Mouse (Mus musculus) kidney, adult 11 months (tissue): ENCODE measurements around the gene Ndufv3.
A peak's percentile ranks its signal among the peaks of the same experiment; 100 is the strongest.
"Not testable (repeated sequence)": the region's sequence is repeated elsewhere in the genome, so short reads cannot be mapped to it uniquely, and the experiment has no call there.

Experiments
- DNase-seq: peaks from one replicate; pipeline ENCODE4 v3.0.0; 2022

The Ndufv3 gene

DNA sequence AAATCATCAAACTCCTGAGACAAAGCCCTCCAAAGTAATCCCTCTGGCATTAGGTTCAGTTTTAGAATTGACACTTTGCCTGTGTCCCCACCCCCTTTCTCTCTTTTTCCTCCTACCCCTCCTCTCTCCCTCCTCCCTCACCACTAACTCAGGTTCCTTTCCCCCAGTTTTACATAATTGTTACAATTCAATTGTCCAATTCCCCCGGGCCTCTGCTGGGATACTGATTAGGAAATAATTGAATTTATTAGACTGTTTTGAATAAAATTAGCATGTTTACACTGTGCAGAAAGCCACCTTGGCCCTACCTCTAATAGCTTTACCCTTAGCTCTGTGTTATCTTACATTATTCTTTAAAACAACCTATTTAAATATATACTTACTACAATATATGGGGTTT is 5.2 kb upstream of the Ndufv3 start:
- no peak for DNase-seq

DNA sequence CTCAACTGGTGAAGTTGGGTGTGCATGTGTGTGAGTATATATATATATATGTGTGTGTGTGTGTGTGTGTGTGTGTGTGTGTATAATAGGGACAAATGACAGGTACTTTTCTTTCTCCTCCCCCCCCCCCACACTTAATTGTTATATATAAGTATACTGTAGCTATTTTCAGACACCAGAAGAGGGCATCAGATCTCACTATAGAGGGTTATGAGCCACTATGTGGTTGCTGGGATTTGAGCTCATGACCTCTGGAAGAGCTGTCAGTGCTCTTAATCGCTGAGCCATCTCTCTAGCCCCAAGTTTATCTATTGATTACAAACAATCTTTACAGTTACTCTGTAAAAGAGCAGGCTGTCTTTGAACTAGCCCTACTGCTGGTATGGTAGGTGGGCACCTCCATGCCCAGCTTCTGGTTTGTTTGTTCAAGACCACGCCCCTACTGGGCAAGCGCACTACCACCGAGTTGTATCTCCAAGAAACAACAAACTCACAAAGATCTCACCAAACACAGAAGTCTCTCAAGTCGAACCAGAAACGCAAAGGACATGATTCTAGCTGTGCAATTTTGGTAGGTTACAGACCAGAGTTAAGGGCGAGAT is 470 bp upstream of the Ndufv3 start:
- DNase-seq = no peak

DNA sequence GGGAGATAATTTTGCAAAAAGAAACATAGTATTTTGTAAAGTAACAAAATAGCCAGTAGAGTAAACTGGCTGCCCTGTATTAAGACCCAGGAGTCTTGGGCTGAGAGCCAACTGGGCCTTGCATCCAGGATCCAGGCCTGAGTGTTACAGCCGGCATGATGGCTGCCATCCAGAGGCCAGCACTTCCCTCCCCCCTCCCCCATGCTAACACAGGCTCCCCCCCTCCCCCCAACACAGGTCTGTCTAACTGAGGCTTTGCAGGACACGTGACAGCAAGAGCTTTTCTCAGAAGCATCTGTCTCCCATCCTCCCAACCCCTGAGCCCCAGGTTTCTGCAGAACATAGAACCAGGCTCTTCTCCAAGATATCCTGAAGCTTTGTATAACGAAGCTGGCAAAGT is 980 bp downstream of the Ndufv3 start:
- peak; percentile 64 for DNase-seq

DNA sequence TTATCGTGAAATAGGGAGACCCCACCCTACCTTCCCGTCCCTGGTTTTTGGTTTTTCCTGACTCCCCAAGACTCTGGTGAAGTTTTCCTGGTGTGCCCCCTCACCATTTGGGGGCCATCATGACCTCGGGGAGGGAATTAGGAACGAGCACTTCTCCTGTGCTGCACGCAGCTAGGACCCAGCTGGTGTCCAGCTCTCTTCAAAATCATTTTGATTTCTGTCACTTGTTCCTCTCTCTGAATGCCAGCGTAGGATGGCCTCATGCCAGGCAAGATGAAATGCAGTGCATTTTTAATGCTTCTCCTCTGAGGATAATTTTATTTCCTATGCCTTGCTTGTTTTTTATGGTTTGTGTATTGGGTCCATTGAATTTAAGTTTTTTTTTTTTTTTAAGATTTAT is 2.0 kb downstream of the Ndufv3 start:
- no peak for DNase-seq

DNA sequence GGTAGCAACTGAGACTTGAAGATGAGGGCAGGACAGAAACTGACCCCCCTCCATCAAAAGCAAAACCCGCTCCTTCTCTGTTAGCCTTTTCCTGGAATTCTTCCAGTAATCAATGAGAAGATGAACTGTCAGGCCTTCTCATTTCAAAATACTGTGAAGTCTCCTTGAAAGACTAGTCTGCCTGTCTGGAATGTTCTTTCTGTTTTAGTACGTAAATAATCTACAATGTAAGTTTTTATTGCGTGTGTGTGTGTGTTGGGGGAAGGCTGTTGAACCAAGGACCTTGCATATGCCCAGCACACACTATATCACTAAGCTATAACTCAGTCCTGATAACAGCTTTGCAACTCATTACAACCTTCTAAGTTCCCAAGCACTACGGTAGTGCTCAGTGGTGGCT is 5.2 kb downstream of the Ndufv3 start:
- DNase-seq = no peak

DNA sequence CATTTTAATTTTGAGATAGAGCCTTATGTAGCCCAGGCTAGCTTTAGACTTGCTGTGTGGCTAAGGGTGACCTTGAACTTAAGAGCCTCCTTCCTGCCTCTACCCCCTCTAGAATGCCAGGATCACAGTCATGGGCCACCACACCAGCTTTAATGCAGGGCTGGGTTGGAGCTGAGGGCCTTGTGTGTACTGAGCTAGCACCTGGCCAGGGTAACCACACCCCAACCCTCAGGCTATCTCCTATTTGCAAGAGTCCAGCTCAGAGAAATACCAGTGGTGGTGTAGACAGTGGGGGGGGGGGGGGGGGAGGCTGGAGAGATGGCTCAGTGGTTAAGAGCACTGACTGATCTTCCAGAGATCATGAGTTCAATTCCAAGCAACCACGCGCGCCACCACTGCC is 5.9 kb downstream of the Ndufv3 start:
- no peak for DNase-seq

DNA sequence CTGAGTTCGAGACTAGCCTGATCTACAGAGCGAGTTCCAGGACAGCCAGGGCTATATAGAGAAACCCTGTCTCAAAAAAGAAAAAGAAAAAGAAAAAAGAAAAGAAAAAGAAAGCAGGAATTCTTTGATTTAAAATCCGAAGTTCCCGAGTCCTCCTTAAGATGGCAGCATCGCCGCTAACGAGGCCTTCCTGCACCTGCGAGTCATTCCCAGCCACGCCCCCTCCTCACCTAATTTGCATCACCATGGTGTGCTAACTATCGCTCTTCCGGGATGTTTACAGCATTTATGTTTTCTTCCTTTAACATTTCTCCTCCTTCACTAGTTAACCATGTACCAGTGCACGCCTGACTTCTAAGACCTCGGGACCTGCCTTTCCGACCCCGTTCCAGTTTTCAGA is 9.4 kb downstream of the Ndufv3 start:
- no peak for DNase-seq

DNA sequence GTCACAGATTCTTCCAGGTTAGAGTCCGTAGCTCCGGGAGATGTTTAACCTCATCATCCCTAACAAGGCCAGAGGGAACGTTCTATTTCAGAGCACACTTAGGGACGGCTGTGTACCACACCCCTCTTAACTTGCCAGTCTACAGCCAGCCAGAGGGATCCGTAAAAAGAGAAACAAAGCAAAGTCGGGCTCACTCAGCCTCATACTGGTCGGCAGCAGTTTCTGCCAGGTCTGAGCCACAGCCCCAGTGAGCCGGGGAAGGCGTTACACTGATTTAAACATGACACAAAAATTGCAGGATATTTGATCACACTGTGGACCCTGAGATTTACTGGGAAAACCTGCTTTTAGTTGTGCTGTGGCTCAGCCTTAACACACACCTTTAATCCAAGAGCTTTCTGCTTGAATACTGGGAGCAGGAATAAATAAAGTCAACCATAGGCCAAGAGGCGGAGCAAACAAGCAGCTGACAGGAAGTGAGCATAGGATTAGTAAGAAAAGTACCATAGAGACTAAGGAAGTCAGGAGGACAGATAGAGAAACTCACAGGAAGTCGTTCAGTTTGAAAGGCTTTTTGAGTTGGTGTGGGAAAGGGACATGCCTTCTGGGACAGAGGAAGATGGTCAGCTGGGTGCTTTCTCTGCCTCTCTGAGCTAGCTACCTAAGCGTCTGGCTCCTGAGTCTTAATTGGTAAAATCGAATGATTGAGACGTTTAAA is 11.7 kb downstream of the Ndufv3 start:
- DNase-seq = no peak

DNA sequence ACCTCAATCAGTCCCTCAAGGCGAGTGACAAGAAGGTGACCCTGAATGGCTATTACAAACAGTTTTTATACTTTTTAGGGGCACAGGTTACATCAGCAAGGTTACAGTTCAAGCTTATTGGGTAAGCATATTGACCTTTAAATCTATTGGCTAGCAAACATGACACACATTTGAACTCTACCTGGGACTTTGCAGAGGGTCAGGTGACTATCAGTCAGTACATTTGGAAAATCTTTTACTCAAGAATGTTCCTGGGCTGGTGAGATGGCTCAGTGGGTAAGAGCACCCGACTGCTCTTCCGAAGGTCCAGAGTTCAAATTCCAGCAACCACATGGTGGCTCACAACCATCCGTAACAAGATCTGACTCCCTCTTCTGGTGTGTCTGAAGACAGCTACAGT is 12.4 kb downstream of the Ndufv3 start:
- peak; percentile 31 for DNase-seq

DNA sequence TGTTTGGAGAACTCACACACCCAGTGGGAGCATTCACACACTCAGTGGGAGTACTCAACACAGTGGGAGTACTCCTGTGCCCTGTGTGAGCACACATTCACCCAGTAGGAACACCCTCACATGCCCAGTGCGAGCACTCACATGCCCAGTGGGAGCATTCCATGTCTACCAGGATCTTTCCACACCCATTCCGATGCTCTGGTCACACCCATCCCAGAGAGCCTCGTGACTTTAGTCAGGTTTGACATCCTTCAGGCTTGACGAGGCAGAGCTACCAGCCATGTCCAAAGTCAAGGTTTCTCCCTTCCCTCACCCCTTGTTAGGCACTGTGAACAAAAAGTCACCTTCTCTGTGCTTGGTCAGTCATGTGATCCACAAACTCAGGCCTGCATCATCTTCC is 15.4 kb downstream of the Ndufv3 start:
- peak; percentile 72 for DNase-seq

DNA sequence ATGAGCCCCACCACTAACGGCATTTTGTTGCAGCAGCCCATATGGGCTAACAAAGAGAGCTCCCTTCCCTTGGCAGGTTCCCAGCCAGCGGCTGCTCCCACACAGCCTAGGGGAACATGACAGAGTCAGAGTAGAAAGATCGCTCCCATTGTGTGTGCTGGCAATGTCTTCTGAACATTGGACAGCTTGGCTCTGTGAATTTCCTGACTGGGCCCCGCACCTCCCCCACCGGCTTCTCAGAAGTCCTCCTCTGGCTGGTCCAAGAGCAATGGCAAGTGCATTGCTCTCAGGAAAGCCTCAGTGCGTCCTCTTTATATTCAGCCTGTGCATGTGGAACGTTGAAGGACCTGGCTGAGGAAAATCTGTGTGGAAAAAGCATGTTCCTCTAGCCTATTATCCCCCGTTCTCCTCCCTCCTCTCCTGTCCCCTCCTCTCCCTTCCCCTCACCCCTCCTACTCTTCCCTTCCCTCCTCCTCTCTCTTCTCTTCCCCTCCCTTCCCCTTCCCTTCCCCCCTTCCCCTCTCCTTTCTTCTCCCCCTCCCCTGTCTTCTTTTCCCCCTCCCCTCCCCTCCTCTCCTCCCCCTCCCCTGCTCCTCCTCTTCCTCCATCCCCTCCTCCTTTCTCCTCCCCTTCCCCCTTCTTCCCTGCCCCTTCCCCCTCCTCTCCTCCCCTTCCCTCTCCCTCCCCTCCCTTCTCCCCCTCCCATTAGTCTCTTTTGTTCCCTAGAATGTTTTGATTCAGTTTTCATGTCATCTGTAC is 16.1 kb downstream of the Ndufv3 start:
- DNase-seq = peak; percentile 70

DNA sequence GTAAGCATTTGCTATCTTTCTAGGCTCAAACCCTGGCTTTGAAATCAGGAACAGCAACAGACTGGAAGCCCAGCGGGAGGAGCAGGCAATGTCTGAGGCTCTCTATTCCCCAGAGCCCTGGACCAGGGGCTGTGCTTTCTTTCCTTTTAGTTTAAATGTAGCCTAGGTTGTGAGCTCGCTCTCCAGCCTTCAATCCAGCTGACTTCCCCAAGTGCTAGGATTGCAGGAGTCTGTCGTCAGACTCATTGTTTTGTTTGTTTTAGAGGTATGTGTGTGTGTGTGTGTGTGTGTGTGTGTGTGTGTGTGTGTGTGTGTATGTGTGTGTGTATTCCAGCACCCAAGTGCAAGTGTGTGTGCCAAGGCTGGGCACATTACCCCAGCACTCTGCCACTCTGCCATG is 20.2 kb downstream of the Ndufv3 start:
- no peak for DNase-seq

DNA sequence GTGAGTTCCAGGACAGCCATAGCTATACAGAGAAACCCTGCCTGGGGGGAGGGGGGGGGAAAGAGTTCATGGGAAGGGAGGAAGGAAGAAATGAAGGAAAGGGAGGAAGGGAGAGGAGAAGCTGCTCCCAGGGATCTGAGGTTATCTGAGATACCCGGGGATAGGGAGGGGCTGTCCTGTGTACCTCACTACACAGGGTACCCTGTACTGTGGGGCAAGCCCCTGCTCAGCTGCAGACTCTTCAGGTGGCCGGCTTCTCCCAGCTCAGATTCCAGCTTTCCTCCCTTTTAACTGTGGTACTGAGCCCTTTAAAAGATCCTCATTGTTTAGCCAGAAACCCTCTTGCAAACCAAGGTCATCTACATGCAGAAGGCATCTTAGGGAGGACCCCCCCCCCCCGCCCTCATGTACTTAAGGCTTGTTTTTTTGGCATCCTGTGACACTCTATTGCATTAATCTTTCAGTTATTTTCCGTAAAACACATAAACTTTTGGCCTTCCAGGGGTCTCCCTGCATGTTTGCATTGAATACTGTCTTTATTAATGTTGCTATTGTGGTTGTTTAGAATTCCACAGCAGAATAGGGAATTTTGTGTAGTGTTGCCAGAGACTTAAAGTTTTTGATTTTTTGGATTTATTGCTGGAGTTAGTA is 21.0 kb downstream of the Ndufv3 start:
- DNase-seq = no peak

DNA sequence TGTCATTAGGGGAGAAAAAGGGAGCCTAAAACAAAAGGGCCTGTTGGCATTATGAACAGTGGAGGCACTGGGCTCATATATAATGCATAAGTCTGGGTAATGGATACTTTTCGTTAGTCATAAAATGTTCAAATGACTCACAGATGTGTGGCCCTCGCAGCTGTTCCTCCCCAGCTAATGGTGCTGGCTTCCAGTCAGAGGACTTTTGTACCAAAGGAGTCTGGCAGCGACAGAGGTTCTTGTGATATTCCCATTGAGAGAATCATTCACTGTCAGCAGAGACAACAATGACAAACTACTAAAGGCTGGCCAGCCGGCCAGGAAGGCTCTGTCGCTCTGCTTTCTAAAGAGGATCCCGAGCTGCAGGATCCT is 21.5 kb downstream of the Ndufv3 start:
- DNase-seq = peak; percentile 62

DNA sequence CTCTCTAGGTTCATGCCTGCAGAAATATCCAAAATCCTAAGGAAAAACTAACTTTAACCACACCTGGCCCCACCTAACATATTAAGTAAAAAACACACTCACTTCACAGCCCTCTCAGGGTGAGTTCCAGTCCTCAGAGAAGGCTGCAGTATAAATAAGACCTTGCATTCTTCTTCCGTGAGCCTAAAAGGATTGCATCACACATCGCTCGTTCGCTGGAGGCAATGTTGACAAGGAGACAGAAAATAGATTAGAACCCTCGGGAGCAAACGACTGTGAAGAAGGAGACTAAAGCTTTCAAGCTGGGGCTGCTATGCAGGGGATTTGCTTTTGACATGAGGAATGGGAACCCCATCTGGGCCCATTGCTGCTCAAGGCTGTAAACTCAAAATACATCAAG is 23.7 kb downstream of the Ndufv3 start:
- no peak for DNase-seq

DNA sequence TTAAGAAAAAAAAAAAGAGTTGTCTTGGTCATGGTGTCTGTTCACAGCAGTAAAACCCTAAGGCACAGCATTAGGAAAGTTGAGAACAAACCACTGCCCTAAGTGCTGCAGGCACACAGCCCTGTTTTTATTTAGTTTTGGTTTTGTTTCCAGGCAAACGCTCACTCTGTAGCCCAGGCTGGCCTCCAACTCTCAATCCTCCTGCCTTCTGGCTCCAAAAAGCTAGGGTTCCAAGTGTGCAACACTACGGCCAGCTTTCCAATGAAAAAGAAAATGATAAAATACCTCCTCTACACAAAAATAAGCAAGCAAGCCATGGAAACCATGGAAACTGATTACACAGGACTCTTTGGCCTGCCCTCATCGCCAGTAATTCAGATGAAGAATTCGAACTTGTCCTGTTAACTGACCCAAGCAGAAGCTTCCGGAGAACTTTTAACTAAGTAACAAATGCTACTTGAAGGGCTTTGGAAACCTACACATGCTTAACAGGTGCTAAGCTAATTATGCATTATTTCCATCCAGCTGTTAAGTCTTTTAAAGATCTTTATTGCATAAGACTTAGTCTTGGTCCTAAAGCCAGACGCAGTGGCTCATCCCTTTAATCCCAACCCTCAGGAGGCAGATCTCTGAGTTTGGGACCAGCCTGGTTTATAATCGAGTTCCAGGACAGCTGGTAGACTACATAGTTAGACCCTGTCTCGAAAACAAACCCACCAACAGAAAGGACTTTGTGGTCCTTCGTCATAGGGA is 26.7 kb downstream of the Ndufv3 start:
- DNase-seq = no peak

DNA sequence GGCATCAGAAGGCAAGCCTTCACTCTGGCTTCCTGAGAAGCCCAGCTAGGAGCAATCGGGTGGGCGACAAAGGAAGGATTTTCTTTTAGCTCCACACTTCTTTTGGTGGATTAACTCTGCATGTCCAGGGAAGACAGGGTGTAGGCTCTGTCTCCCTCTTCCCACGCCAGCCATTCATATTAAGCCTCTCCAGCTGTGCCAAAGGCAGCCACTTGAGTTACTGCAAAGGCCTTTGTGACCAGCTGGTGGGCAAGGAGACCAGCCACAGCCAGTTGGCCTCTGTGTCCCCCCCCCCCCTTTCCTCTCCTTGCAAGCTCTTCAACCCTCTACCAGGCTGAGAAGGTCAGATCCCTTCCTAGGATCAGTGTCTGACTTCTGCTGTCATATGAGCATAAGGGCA is 28.1 kb downstream of the Ndufv3 start:
- DNase-seq = no peak

DNA sequence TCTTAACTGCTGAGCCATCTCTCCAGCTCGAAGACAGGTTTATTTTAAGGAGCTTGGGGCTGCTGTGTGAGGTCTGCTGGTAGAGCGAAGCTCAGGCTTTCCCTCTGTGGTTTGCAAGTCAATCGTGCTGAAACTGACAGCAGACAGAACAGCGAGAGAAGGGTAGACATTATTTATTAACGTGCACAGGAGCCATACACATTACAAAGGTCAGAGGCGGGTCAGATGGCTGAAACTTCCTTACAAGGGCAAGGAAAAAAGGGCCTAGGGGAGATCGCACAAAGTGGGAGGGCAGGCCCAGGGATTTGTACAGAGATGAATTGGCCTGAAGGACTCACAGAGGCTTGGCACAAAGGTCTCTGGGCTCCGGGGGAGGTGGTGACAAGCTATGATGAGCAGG is 29.5 kb downstream of the Ndufv3 start:
- peak; percentile 44 for DNase-seq

DNA sequence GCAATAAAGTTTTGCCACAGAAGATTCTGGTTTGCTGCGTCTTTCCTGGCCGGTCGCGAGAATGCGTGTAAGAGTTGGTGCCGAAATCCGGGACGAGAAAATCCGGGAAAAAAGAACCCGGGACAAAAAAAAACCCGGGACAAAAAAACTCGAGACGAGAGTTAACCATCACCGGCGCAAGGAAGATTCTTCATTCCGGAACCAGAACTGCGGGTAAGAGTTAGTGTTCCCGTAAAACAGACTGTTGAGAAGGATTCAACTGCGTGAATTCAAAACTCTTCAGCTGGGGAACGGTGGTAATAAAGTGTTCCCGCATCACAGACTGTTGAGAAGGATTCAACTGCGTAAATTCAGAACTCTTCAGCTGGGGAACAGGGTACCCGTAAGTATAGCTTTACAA is 32.7 kb downstream of the Ndufv3 start:
- DNase-seq = not testable (repeated sequence)

DNA sequence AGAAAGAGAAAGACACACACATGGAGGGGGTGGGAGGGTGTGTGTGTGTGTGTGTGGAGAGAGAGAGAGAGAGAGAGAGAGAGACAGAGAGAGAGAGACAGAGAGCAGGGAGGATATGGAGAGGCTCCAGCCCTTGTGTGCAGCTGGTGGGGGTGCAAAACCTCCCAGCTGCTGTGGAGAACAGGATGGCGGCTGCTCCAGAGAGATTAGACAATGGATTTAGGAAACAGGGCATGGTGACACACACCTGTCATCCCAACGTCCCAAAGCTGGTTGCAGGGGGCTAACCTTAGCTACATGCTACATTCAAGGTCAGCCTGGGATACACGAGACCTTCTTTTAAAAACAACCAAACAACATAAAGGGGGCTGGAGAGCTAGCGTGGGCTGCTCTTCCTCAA is 36.3 kb downstream of the Ndufv3 start:
- no peak for DNase-seq

DNA sequence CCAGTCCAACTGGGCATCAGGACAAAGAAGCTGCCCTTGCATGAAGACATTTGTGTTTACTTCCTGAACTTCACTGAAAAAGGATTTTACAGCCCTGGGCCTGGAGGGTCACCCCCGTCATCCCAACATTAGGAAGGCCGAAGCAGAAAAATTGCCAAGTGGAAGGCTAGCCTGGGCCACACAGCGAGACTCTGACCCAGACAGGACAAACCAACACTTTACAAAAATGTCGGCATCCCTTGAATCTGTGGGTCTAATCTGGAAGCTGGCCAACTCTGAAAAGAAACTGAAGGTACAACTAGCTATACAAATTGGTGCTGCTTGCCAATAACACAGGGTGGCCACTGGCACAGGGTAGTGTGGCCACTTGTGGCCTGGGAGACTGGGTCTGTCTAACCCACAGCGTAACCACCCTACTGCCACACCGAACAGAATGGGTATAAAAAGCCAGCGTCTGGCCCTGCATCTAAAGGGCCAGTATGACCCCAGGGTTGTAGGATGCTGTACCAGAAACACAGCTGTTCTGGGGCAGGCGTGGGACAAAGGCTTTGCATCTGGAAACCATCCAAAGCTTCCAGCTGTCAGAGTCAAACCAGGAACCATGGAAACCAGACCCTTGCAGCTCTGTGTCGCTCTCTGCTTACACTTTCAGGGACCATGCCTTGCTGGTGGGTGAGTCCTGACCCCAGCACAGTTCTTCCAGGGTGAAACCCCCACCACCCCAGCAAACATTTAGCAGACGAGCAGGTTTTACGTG is 37.4 kb downstream of the Ndufv3 start:
- DNase-seq = no peak

DNA sequence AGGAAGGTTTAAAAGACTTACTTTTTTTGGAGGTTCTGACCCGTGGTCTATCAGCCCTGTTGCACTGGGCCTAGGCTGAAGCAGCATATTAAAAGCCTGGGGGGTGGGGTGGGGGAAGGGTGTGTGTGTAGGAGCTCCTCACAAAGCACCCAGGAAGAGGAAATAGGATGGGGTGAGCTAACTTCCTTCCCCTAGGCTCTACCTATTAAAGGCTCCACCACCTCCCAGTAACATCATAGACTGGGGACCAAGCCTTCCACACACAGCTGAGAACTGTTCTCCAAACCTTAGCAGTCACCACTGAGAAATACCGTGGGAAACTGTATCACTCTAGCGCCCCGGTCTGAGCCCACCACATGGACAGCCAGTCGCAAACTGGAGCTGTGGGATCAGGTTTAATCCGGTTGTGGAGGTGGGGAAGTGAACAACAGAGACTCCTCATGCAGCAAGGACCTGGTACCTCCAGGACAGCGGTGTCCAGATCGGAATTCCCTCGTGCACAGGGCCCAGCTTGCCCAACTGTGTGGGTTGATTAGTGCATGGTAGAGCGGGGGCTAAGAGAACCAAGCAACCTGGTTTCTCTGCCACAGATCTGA is 38.1 kb downstream of the Ndufv3 start:
- DNase-seq = no peak
